21 mouse cellular contexts compared by ENCODE assay signal in genomic region chr12:9587732-9588131, GRCm38 (mm10). TPM values are rescaled to one million over a fixed set of nuclear protein-coding genes. Genes with fewer than 3 reads are reported as not detected.
A peak's percentile ranks its signal among the peaks of the same experiment; 100 is the strongest.
DNase-seq lines count a peak whose midpoint lies in the region; ATAC-seq and TF ChIP-seq lines count a peak whose summit lies in the region.
"Had no signal": no experiment of that assay in that cellular context is flagged by ENCODE, and none has a peak within 500 bp of the region (broad histone marks: within the 10 kb centered on the region; RNA-seq: fewer than 3 reads in every experiment).

No protein-coding gene starts in this region.

- no peak overlapping the region for H3K9ac ChIP-seq in lung, embryonic 14.5 days
- H3K9ac ChIP-seq in lung, postnatal 0 days (replicated peaks; ENCODE audit: low read depth): no peak overlapping the region

- peak; percentile 64 for DNase-seq in lung, embryonic 14.5 days
- DNase-seq in lung, adult 18-20 months: no peak
- peak; percentile 62 for DNase-seq in lung, postnatal 0 days (ENCODE audit: low spot score)
- no peak for DNase-seq in lung, postnatal 4 days
- DNase-seq in lung, postnatal 36 days: peak; percentile 38
- DNase-seq in lung, postnatal 25 days (ENCODE audit: low spot score): no peak
- DNase-seq: adrenal gland, adult 2 months; adrenal gland, adult 8-10 months; adrenal gland, postnatal 10 days; adrenal gland, postnatal 14 days; adrenal gland, postnatal 25 days; adrenal gland, postnatal 36 days; B cell, adult 2 months; cerebellum, adult 11 months; cerebellum, adult 11-12 months; cerebellum, adult 18-20 months had no signal

- H3K27me3 ChIP-seq in lung, embryonic 14.5 days (ENCODE audit: insufficient read depth, low read length): peaks cover 2% of the 10 kb centered on the region; the same call in 1 of the 2 replicates
- H3K27me3 ChIP-seq in lung, postnatal 0 days (replicated peaks; ENCODE audit: insufficient read depth, low read length): no peaks in the 10 kb centered on the region
- H3K27me3 ChIP-seq: CH12.LX, Patski had no signal

- 56% methylated on average over 1 of the region's 1 CpGs for WGBS in lung, embryonic 14.5 days
- WGBS in lung, postnatal 0 days: 46% methylated on average over 1 of the region's 1 CpGs

- no peak for ATAC-seq in lung, embryonic 14.5 days (ENCODE audit: insufficient read depth)
- peak; percentile 57 for ATAC-seq in lung, postnatal 0 days
- ATAC-seq: activated CD4-positive, CD25-positive, alpha-beta regulatory T cell, adult 4 months; CD4-positive, CD25-positive, alpha-beta regulatory T cell, adult 4 months; Patski had no signal

- H3K4me2 ChIP-seq in lung, embryonic 14.5 days: no peak overlapping the region
- H3K4me2 ChIP-seq in lung, postnatal 0 days (replicated peaks; ENCODE audit: low read depth, low read length): no peak overlapping the region

- no peak overlapping the region for H3K27ac ChIP-seq in lung, embryonic 14.5 days (ENCODE audit: low read depth)
- H3K27ac ChIP-seq in lung, postnatal 0 days (ENCODE audit: low read length): no peak overlapping the region

- TF ChIP-seq EP300 in lung, postnatal 0 days (IDR thresholded peaks at IDR 0.05): peak; percentile 95

- H3K9me3 ChIP-seq in lung, embryonic 14.5 days (ENCODE audit: low read depth, low read length): no peaks in the 10 kb centered on the region
- no peaks in the 10 kb centered on the region for H3K9me3 ChIP-seq in lung, postnatal 0 days (ENCODE audit: low read length)

- TF ChIP-seq CTCF in lung, embryonic 14.5 days (IDR thresholded peaks at IDR 0.05; ENCODE audit: low read depth): no peak
- TF ChIP-seq CTCF in lung, postnatal 0 days (IDR thresholded peaks at IDR 0.05): no peak

- peaks cover 3% of the 10 kb centered on the region; the same call in 1 of the 2 replicates for H3K4me1 ChIP-seq in lung, embryonic 14.5 days (ENCODE audit: insufficient read depth)
- H3K4me1 ChIP-seq in lung, postnatal 0 days (ENCODE audit: insufficient read depth, low read depth, low read length): no peaks in the 10 kb centered on the region

- H3K4me3 ChIP-seq in lung, embryonic 14.5 days (ENCODE audit: low read depth, low read length): no peak overlapping the region
- no peak overlapping the region for H3K4me3 ChIP-seq in lung, postnatal 0 days (ENCODE audit: low read depth, low read length)

- no peaks in the 10 kb centered on the region for H3K36me3 ChIP-seq in lung, embryonic 14.5 days (ENCODE audit: insufficient read depth)
- H3K36me3 ChIP-seq in lung, postnatal 0 days (ENCODE audit: insufficient read depth, low read length): no peaks in the 10 kb centered on the region
- H3K36me3 ChIP-seq: G1E had no signal

RNA-seq across cellular contexts. Expression of gene Osr1, which starts 17.8 kb away (rescaled TPM):
- polyA plus RNA-seq in lung, embryonic 14.5 days (2014; fragmentation: Nextera tagmentation; extraction: Ambion mirVana): 23.3 and 28.5 TPM in 2 replicates
- 8.2 and 10.8 TPM in 2 replicates for polyA plus RNA-seq in lung, postnatal 0 days (2015; fragmentation: Nextera tagmentation; extraction: Ambion mirVana)
- polyA plus RNA-seq: activated CD4-positive, CD25-positive, alpha-beta regulatory T cell, adult 4 months; CD4-positive, CD25-positive, alpha-beta regulatory T cell, adult 4 months; G1E had no signal

Comparison
In these comparisons a context has a peak if more than half of its experiments do, and no peak if none do; other contexts are left out.
1. DNase-seq: peak in lung, embryonic 14.5 days (single experiment), lung, postnatal 0 days (single experiment) and lung, postnatal 36 days (single experiment); none in lung, adult 18-20 months (0 of 2), lung, postnatal 4 days (0 of 2) and lung, postnatal 25 days (single experiment).